Mouse (Mus musculus) limb, embryonic 14.5 days (tissue): Measurements from ENCODE around the gene Zmiz1. TPM values are rescaled to one million over a fixed set of nuclear protein-coding genes. Genes with fewer than 3 reads are reported as not detected.

Experiments
- ATAC-seq: fragments of 200-750 bp; cut with Nextera tagmentation; 2 replicates; pipeline ENCODE4 v1.8.0; 2017; ENCODE audit warnings: low read depth, moderate number of reproducible peaks, moderate TSS enrichment; ENCODE audit not compliant: low FRiP score
- DNase-seq: peaks from one replicate; pipeline ENCODE4 v3.0.0-alpha.2; 2015; ENCODE audit warnings: low spot score
- H3K27ac ChIP-seq: fragments of 300-500 bp; sonication (generic); replicated peaks from 2 replicates; pipeline ENCODE4 v1.5.1; 2014; ENCODE audit warnings: low read depth, mild to moderate bottlenecking, low read length, moderate library complexity, mixed read lengths
- H3K27me3 ChIP-seq: fragments of 300-500 bp; sonication (generic); 2 replicates; pipeline ENCODE4 v1.6.1; 2014; ENCODE audit warnings: low read length, mixed read lengths; ENCODE audit not compliant: control insufficient read depth, insufficient read depth
- H3K36me3 ChIP-seq: fragments of 300-500 bp; sonication (generic); 2 replicates; pipeline ENCODE4 v1.6.1; 2014; ENCODE audit warnings: mild to moderate bottlenecking, low read length, moderate library complexity, mixed read lengths; ENCODE audit not compliant: control insufficient read depth, insufficient read depth
- H3K4me1 ChIP-seq: fragments of 300-500 bp; sonication (generic); 2 replicates; pipeline ENCODE4 v1.6.1; 2014; ENCODE audit warnings: antibody characterized with exemption, low read length, mixed read lengths; ENCODE audit not compliant: control insufficient read depth, insufficient read depth
- H3K4me2 ChIP-seq: fragments of 300-500 bp; sonication (generic); replicated peaks from 2 replicates; pipeline ENCODE4 v1.6.1; 2014; ENCODE audit warnings: low read depth, mild to moderate bottlenecking, low read length, moderate library complexity; ENCODE audit not compliant: severe bottlenecking
- H3K4me3 ChIP-seq: fragments of 300-500 bp; sonication (generic); replicated peaks from 2 replicates; pipeline ENCODE4 v1.5.1; 2014; ENCODE audit warnings: low read length
- H3K9ac ChIP-seq: fragments of 300-500 bp; sonication (generic); 2 replicates; pipeline ENCODE4 v1.6.1; 2014; ENCODE audit warnings: mild to moderate bottlenecking, low read depth, low read length, moderate library complexity; ENCODE audit not compliant: severe bottlenecking
- H3K9me3 ChIP-seq: fragments of 300-500 bp; sonication (generic); 2 replicates; pipeline ENCODE4 v1.6.1; 2016; ENCODE audit warnings: low read length; ENCODE audit not compliant: control insufficient read depth
- POLR2A ChIP-seq: fragments of 200-500 bp; IDR thresholded peaks from 2 replicates; pipeline ENCODE4 v1.8.0; 2012; ENCODE audit warnings: inconsistent platforms, mild to moderate bottlenecking, moderate library complexity, borderline replicate concordance; ENCODE audit not compliant: insufficient read depth, insufficient read length; ENCODE audit errors: extremely low read depth
- WGBS: fragments of 180-500 bp; shearing (Covaris S2); extraction: QIAGEN DNeasy Blood & Tissue Kit; methylation state at CpG from one replicate; pipeline ENCODE4 v1.1.7; 2014; 5-methylcytosine and 5-hydroxymethylcytosine counted together
- polyA plus RNA-seq, 2 experiments: library from polyadenylated mRNA; depleted of rRNA in 1 of 2; stranded (reverse) in 1 of 2; unstranded in 1 of 2; fragments of >200 nt; fragmentation: Nextera tagmentation in 1 of 2; extraction: Ambion mirVana in 1 of 2; gene quantifications; 2 replicates each; pipeline versions ENCODE4 v1.2.1 to v1.2.3; 2012 to 2014

Gene Zmiz1
- polyA plus RNA-seq, 2 experiments: 61.8 to 81.2 TPM

DNA sequence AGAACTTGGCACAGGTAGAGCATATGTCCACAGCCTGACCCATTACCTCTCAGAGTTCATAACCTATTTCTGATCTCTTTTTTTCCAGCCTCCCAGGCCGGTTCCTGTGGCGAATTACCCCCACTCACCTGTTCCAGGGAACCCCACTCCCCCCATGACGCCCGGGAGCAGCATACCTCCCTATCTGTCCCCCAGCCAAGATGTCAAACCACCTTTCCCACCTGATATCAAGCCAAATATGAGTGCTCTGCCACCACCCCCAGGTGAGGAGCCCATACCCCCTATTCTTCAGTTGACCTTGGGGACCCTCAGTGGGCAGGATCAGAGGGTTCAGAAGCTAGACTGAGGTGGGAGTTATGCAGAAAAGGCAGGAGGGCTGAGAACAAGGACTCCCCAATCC, 192.1 kb downstream of the Zmiz1 start:
- Histone ChIP-seq H3K36me3 (peaks cover 100% of the 10 kb centered on the region), H3K4me2 (no peak overlapping the region), H3K9me3 (no peaks in the 10 kb centered on the region), H3K27ac (no peak overlapping the region), H3K4me3 (no peak overlapping the region), H3K27me3 (no peaks in the 10 kb centered on the region), H3K4me1 (no peaks in the 10 kb centered on the region), H3K9ac (no peak overlapping the region)
- no peak for TF ChIP-seq POLR2A
- DNase-seq: no peak
- no peak for ATAC-seq
- 98% methylated on average over 4 of the region's 4 CpGs for WGBS

DNA sequence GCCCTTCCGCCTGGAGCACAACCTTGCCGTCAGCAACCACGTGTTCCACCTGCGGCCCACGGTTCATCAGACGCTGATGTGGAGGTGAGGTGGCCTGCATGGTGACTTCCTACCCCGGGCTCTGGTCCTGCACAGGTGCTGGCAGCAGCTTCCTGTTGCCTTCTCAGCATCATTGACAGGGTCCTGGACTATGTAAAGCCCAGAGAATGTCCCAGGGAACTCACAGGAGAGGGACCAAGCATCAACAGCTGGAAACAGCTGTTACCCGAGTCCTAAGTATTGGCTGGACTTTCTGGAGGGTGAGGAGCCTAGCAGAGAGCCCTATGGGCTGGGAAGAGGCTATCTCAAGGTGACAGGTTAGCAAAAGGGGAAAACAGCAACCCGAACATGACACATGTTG, 192.9 kb downstream of the Zmiz1 start:
- Histone ChIP-seq H3K36me3 (peaks cover 100% of the 10 kb centered on the region), H3K4me1 (no peaks in the 10 kb centered on the region), H3K27me3 (no peaks in the 10 kb centered on the region), H3K27ac (no peak overlapping the region), H3K4me3 (no peak overlapping the region), H3K4me2 (no peak overlapping the region), H3K9ac (no peak overlapping the region), H3K9me3 (no peaks in the 10 kb centered on the region)
- 83% methylated on average over 9 of the region's 9 CpGs for WGBS
- no peak for ATAC-seq
- TF ChIP-seq POLR2A: no peak
- no peak for DNase-seq

DNA sequence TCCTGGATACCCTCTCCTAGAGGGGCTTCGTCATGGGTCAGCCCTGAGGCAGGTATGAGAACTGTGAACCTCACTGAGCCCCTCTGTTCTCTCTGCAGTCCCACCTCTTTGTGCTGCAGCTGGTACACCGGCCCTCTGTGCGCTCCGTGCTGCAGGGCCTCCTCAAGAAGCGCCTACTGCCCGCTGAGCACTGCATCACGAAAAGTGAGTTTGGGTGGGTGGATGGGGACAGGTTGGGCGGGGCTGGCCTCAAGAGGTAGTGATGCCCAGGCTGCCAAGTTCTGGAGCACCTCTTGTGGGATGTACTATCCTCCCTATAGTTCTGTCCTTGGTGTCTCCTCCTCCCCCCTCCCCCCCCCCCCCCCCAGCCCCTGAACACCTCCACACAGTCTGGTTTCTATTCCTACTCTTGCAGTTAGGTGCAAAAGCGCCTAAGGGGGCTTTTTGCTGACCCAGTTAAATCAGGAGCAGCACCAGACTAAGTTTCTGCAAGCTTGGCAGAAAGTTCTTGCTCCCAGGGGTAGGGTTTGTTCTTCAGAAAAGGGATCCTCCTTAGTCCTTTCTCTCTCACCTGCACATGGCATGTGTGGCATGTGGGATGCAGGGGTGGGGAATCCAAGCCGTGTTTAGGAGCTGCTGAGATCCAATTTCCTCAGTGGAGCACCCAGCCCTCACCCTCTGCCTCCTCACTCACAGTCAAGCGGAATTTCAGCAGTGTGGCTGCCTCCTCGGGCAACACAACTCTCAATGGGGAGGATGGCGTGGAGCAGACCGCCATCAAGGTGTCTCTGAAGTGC, 195.6 kb downstream of the Zmiz1 start:
- 92% methylated on average over 14 of the region's 14 CpGs for WGBS
- ATAC-seq (no peak), DNase-seq (no peak)
- Histone ChIP-seq H3K4me2 (no peak overlapping the region), H3K4me1 (no peaks in the 10 kb centered on the region), H3K36me3 (peaks cover 100% of the 10 kb centered on the region), H3K27me3 (no peaks in the 10 kb centered on the region), H3K9me3 (no peaks in the 10 kb centered on the region), H3K9ac (no peak overlapping the region; the same call in 1 of the 2 replicates), H3K4me3 (no peak overlapping the region), H3K27ac (no peak overlapping the region)
- no peak for TF ChIP-seq POLR2A

DNA sequence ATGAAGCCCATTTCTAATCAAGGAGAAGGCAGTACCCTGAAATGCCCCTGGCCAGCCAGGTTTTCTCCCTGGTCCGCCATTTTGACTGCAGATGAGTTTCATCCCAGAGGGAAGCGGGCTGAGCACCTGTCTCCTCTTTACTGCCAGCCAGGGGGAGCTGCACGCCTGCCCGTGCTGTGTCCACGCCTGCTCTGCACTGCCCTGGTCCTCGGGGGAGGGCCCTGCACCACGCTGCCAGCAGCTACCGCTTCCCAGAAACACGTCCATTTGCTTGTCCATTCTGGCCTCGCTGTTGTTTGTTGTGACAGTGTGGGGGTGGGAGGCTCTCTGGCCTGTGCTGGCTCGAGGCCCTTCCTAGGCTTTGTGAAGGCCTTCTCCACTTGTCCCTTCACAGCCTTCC, 201.7 kb downstream of the Zmiz1 start:
- 65% methylated on average over 11 of the region's 11 CpGs for WGBS
- Histone ChIP-seq H3K4me1 (no peaks in the 10 kb centered on the region), H3K9me3 (no peaks in the 10 kb centered on the region), H3K27ac (no peak overlapping the region), H3K27me3 (no peaks in the 10 kb centered on the region), H3K36me3 (peaks cover 98% of the 10 kb centered on the region), H3K4me3 (no peak overlapping the region), H3K4me2 (no peak overlapping the region), H3K9ac (no peak overlapping the region)
- ATAC-seq (no peak), DNase-seq (no peak)
- no peak for TF ChIP-seq POLR2A

DNA sequence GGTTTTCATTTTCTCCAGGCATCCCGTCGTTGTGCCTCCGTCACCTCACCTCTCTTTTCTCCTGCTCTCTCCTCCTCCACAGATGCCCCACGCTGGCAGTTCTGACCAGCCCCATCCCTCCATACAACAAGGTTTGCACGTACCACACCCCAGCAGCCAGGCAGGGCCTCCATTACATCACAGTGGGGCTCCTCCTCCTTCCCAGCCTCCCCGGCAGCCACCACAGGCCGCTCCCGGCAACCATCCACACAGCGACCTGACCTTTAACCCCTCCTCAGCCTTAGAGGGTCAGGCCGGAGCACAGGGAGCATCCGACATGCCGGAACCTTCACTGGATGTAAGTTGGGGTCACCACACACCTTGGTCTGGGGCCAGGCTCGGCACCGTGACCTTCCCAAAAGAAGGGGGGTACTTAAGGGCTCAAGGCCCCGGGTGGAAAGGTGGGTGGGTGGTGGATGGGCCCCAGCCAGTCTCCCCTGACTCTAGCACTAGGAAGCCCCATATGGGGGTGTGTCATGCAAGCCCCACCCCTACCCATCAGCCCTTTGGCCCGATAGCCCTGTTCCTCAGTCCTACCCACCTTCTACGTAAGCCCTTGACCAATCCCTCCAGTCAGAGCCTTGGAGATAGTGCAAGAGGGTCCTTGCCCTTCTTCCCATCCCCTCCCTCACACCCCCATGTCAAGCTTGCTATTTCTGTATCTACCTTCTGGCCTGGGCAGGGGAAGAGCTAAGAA, 202.4 kb downstream of the Zmiz1 start:
- DNase-seq (no peak), ATAC-seq (no peak)
- H3K4me2 ChIP-seq: no peak overlapping the region
- no peak overlapping the region for H3K27ac ChIP-seq
- WGBS: 83% methylated on average over 17 of the region's 17 CpGs
- H3K4me3 ChIP-seq: no peak overlapping the region
- H3K27me3 ChIP-seq: no peaks in the 10 kb centered on the region
- no peaks in the 10 kb centered on the region for H3K4me1 ChIP-seq
- H3K9ac ChIP-seq: no peak overlapping the region
- no peaks in the 10 kb centered on the region for H3K9me3 ChIP-seq
- peaks cover 97% of the 10 kb centered on the region for H3K36me3 ChIP-seq
- no peak for TF ChIP-seq POLR2A
